Mouse (Mus musculus) T-helper 17 cell (primary cell): ENCODE data around the gene Kdm4b.

Experiments used
- in situ Hi-C, 2 experiments: fragments of 300-600 bp; cut with MboI, MseI; formaldehyde crosslinking; loops; 1 replicate in 1 of 2; 2 replicates in 1 of 2; pipeline ENCODE4 v1.15.1; 2025; ENCODE audit warnings: high pct_unique_total_duplicates in 2 of 2

Kdm4b gene

GRCm38 (mm10) chr17:56345364-56345763 is 19.5 kb downstream of the Kdm4b start:
- in situ Hi-C loops, result no loop called here

GRCm38 (mm10) chr17:56348128-56348527 is 22.3 kb downstream of the Kdm4b start:
- in situ Hi-C loops, result no loop called here

DNA sequence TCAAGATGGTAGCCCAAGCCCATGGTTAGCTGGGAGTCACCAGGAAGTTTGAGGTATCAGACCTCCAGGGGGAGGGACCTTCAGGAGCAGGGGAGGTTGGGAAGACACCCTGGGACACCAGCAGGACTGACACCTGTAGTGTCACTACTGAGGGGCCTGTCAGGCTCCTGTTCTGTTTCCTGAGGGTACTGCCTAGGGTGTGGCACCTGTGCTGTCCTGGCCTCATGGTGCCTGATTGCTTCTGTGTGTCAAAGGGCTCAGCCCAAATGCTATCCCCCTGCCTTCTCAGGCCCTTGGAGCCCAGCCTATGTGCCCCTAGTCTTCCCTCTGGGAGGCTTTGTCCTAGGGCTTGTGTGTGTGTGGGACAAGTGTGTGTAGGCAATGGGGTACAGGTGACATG is 22.7 kb downstream of the Kdm4b start:
- in situ Hi-C loops, result no loop called here

GRCm38 (mm10) chr17:56350694-56351093 is 24.8 kb downstream of the Kdm4b start:
- in situ Hi-C loops, result no loop called here

DNA sequence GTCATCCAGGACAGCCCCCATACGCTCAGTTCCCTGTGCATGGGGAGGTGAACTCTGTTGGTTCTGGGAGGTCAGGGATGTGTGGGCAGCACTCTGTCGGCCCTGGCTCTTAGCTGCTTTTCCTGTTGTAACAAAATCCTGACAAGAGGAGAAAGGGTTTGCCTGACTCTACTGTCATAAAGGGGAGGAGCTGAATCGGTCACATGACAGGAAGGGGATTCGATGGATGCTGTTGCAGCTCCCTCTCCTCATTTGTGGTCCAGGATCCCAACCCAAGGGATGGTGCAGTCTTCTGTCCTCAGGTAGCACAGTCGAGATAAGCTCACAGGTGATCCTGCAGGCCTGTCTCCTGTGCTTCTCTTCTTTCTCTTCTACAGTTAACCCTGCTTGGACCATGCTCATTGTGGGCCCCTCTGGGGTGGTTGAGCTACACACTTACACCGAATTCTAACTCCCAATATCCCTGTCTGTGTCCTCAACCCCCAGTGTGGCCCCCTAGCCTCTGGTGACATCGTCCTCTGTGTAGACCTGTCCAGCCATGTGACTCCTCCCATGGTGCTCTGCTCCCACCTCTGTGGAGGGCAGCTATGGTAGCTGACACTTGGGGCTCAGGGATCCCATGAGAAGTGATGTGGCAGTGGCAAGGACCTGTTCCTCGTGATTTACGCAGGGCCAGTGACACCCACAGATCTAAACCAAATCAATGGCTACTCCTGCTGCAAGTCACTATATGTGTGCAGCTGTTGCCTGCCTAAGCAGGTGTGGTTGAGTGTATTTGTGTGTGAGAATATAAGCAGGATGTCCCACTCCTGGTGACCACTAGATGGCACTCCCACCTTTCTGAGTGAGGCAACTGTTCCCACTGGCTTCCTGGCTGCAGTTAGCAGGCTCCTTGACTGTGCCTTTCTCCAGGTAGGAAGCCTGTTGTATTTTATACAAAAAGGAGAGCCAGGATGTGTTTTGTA is 31.3 kb downstream of the Kdm4b start:
- in situ Hi-C loops, result loop anchor here (5.0 kb wide), 2 partner anchors 125 to 195 kb away; partner anchors contain the start of gene Gm20219 (in 2 of the 2)

GRCm38 (mm10) chr17:56359183-56359725 is 33.4 kb downstream of the Kdm4b start:
- in situ Hi-C loops, result loop anchor here (5.0 kb wide), 2 partner anchors 123 to 193 kb away; partner anchors contain the start of gene Gm20219 (in 2 of the 2)

DNA sequence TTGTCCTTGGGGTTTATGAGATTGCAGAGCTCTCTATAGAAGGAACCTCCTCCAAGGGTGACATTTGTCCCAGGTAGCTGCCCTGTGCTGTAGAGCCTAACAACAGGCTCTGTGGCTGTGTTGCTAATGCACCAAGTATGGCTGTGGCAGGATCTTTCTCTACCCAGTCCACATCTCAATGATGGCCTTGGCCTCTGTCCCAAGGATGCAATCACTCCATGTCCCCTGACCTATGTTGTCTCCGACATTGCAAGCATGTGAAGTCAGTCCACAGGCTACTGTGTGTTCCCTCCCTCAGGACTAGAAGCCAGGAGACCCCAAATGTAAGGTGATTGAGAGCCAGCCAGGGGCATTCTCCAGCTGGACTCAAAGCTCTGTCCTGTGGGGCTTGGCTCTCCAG is 34.0 kb downstream of the Kdm4b start:
- in situ Hi-C loops, result loop anchor here (5.0 kb wide), 3 partner anchors 42 to 192 kb away; partner anchors contain the start of gene Gm20219 (in 2 of the 2)

DNA sequence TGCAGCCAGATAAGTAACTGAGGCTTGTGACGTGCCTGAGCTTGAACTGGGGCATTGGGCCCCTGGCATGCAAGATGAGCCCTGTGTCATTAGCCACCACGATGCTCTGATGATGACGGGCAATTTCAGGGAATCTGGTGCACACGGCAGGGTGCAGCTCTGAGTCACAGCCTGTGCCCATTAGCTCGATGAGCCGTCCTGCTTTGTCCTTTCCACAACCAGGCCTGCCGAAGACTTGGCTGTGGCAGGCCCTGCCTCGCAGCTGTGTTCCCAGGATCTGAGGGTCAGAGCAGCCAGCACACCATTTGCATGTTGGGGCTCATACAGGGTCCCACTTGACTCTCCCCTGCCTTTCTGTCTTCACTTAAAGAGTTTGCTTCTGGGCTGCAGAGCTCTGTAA is 34.6 kb downstream of the Kdm4b start:
- in situ Hi-C loops, result loop anchor here in 1 of 2 experiments (5.0 kb wide), 1 partner anchor 42 kb away; no protein-coding TSS in a partner anchor

DNA sequence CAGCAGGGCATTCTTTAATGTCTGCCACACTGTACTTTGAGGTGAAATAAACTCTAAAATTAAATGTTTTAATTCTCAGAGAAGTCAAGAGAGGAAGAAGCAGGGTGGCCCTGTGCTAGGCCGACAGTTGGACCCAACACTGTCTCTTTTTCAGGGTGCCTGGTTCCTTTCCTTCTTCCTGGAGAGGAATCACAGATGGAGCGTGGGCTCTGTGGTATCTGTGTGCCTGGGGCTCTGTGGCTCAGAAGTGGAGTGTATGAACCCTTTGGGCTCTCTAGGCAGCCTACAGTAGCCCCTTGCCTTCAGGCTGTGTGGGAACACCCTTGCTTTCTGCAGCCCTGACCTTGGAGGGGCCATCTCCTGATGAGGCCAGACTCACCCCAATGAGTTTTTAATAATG is 35.7 kb downstream of the Kdm4b start:
- in situ Hi-C loops, result loop anchor here in 1 of 2 experiments (5.0 kb wide), 1 partner anchor 41 kb away; no protein-coding TSS in a partner anchor

DNA sequence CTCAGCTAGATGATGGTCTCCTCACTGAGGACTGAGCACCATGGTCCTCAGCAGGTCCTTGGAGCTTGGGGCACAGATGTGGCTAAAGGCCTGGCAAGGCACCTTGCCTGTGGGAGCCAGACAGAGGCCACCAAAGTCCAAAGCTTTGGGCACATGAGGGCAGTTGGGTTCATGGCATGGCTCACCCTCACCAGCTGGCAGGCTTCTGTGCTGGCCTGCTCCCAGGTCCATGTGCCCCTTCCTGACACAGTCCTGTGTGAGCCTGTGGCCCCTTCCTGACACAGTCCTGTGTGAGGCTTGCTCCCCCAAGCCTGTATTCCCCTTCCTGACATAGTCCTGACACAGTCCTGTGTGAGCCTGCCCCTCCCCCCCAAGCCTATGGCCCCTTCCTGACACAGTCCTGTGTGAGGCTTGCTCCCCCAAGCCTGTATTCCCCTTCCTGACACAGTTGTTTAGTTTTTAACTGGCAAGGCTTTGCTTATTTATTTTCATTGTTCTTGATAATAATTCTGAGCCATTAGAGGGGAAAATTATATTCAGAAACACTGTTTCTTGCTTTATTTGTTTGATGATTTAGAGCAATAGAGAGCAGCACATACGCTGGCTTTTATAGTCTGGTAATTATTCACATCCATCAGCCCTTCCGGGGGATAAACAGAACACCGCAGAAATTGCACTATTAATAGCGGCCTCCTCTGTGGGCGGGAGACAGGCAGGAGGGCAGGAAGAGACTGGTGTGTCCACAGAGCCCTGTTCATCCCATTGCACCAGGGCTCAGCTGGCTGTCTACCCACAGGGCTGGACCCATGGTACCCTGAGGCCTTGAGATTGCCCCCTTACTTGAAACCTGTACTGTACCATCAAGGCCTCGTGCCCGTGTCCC is 40.2 kb downstream of the Kdm4b start:
- in situ Hi-C loops, result no loop called here

- in situ Hi-C loops, result no loop called here
Measured at GRCm38 (mm10) chr17:56368291-56368790, 42.5 kb downstream of the Kdm4b start.

DNA sequence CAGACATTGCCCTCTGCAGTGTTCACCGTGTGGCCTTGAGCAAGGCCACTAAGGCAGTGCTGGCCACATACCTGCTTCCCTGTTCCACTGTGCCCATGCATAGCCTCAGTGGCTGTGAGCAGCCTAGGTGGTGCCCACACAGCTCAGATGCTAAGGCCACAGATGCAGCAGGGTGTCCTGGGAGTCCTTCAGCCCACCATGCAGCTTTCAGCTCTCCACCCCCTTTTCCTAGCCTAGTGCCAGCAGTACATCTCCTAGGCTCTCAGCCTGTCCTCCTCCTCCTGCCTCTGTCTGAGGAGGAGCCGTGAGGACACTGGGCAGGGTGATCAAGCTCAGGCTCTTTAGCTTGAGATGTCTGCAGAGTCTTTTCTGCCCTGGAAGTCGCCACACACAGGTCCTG is 44.2 kb downstream of the Kdm4b start:
- in situ Hi-C loops, result no loop called here

GRCm38 (mm10) chr17:56371029-56371660 is 45.3 kb downstream of the Kdm4b start:
- in situ Hi-C loops, result no loop called here

- in situ Hi-C loops, result no loop called here
Measured at GRCm38 (mm10) chr17:56372109-56372508, 46.2 kb downstream of the Kdm4b start.

GRCm38 (mm10) chr17:56373136-56374034 is 47.5 kb downstream of the Kdm4b start:
- in situ Hi-C loops, result no loop called here

DNA sequence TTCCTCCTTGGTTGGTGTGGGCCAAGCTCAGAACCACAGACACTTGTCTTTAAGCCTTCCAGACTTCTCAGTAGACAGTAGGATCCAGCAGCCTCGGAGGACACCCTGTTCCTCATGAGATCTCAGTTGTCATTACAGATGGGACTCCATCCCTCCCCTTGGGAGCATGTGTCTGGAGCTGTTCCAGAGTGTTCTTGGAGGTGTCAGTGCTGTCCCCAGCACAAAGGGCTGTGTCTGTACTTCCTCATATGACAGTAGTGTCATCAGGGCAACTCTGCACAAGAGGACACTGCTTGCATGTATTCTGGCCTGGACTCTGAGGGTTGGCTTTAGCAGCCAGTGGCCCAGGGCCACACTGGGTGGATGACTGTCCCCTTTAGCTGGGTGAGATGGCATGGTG is 49.0 kb downstream of the Kdm4b start:
- in situ Hi-C loops, result no loop called here

GRCm38 (mm10) chr17:56379281-56379834 is 53.5 kb downstream of the Kdm4b start:
- in situ Hi-C loops, result no loop called here

DNA sequence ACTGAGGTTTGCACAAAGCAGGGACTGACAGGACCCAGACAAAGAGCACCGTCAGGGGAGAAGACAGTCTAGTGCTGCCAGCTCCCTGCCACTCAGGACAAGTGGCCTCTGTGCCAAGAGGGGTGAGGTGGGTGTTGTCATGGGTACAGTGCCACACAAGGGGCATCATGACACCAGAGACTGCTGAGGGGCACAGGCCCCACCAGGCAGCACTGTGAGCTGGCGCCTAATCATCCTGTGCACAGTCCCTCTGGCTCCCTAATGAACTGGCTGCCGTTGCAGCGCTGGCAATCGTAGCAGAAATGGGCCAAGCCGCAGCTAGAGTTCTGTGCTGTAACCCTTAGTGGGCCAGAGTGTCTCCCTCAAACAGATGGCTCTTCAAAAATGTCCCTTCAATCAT is 54.4 kb downstream of the Kdm4b start:
- in situ Hi-C loops, result no loop called here

GRCm38 (mm10) chr17:56381183-56381582 is 55.3 kb downstream of the Kdm4b start:
- in situ Hi-C loops, result no loop called here

GRCm38 (mm10) chr17:56382997-56383396 is 57.1 kb downstream of the Kdm4b start:
- in situ Hi-C loops, result no loop called here
